In the genomic region with DNA sequence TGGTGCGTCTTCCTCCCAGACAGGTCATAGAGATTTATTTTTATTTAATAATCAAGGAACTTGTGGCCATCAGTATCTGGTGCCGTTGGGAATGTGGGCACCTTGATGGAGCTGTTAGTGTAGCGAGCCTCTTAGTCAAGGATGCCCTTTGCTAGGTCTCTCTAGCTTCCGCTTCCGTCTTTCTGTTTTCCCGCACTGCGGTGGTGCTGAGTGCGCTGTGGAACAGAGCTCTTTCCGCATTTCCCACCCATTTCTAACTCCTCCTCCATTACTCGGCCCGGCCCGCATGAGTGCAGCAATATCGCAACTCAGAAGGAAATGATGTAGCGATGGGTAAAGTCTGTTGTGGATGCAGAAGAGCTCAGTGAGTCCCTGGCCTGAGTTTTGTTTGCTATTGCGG, we compare ENCODE assay signal across 19 mouse cellular contexts. TPM values are rescaled to one million over a fixed set of nuclear protein-coding genes. Genes with fewer than 3 reads are reported as not detected.
"Had no signal": no experiment of that assay in that cellular context is flagged by ENCODE, and none has a peak within 500 bp of the region (broad histone marks: within the 10 kb centered on the region; RNA-seq: fewer than 3 reads in every experiment).

No protein-coding gene starts in this region.

- H3K4me3 ChIP-seq: layer of hippocampus, adult 2 months; midbrain, embryonic 12.5 days; midbrain, embryonic 15.5 days; neural tube, embryonic 12.5 days; neural tube, embryonic 15.5 days had no signal

- DNase-seq: kidney, postnatal 25 days; layer of hippocampus, adult 9-11 months; liver, postnatal 0 days; lung, embryonic 14.5 days; right cerebral cortex, adult 18-20 months; right cerebral cortex, postnatal 14 days; right cerebral cortex, postnatal 4 days; thymus, adult 18-20 months; thymus, postnatal 36 days had no signal

- H3K9ac ChIP-seq: liver, embryonic 14.5 days; liver, postnatal 0 days; lung, embryonic 14.5 days; midbrain, embryonic 12.5 days; midbrain, embryonic 15.5 days; neural tube, embryonic 12.5 days; neural tube, embryonic 15.5 days had no signal

- H3K36me3 ChIP-seq: midbrain, embryonic 12.5 days; midbrain, embryonic 15.5 days; neural tube, embryonic 15.5 days had no signal

- H3K27ac ChIP-seq: kidney, postnatal 0 days; layer of hippocampus, adult 2 months; liver, embryonic 14.5 days; macrophage; midbrain, embryonic 12.5 days; midbrain, embryonic 15.5 days; neural tube, embryonic 12.5 days; neural tube, embryonic 15.5 days; stomach, postnatal 0 days had no signal

- ATAC-seq: liver, postnatal 0 days; lung, postnatal 0 days; midbrain, embryonic 15.5 days had no signal

- H3K4me2 ChIP-seq: lung, embryonic 14.5 days; midbrain, embryonic 12.5 days; midbrain, embryonic 15.5 days; neural tube, embryonic 12.5 days; neural tube, embryonic 15.5 days had no signal

- H3K4me1 ChIP-seq: midbrain, embryonic 12.5 days; midbrain, embryonic 15.5 days; neural tube, embryonic 12.5 days; neural tube, embryonic 15.5 days had no signal

- H3K9me3 ChIP-seq: midbrain, embryonic 12.5 days; midbrain, embryonic 15.5 days; neural tube, embryonic 12.5 days; neural tube, embryonic 15.5 days had no signal

- H3K27me3 ChIP-seq: midbrain, embryonic 12.5 days; midbrain, embryonic 15.5 days; neural tube, embryonic 12.5 days; neural tube, embryonic 15.5 days had no signal

RNA-seq across cellular contexts. Expression of a gene that starts 40.5 kb away (rescaled TPM):
- polyA plus RNA-seq: macrophage had no signal
